Mouse (Mus musculus) neural tube, embryonic 15.5 days (tissue): ENCODE measurements around the gene Lrba. TPM values are rescaled to one million over a fixed set of nuclear protein-coding genes. Genes with fewer than 3 reads are reported as not detected.
A peak's percentile ranks its signal among the peaks of the same experiment; 100 is the strongest.

Experiments
- ATAC-seq: fragments of 200-750 bp; cut with Nextera tagmentation; 2 replicates; pipeline ENCODE4 v1.8.0; 2017; ENCODE audit warnings: mild to moderate bottlenecking, moderate TSS enrichment, moderate library complexity; ENCODE audit not compliant: low FRiP score
- H3K27ac ChIP-seq: fragments of 300-500 bp; sonication (generic); replicated peaks from 2 replicates; pipeline ENCODE4 v1.5.1; 2015; ENCODE audit warnings: mild to moderate bottlenecking, inconsistent platforms
- H3K27me3 ChIP-seq: fragments of 300-500 bp; sonication (generic); replicated peaks from 2 replicates; pipeline ENCODE4 v1.6.1; 2015; ENCODE audit warnings: inconsistent platforms
- H3K36me3 ChIP-seq: fragments of 300-500 bp; sonication (generic); 2 replicates; pipeline ENCODE4 v1.6.1; 2015; ENCODE audit warnings: inconsistent platforms
- H3K4me1 ChIP-seq: fragments of 300-500 bp; sonication (generic); 2 replicates; pipeline ENCODE4 v1.6.1; 2015; ENCODE audit warnings: inconsistent platforms
- H3K4me2 ChIP-seq: fragments of 300-500 bp; sonication (generic); 2 replicates; pipeline ENCODE4 v1.6.1; 2015; ENCODE audit warnings: inconsistent platforms, mild to moderate bottlenecking, moderate library complexity
- H3K4me3 ChIP-seq: fragments of 300-500 bp; sonication (generic); replicated peaks from 2 replicates; pipeline ENCODE4 v1.5.1; 2015; ENCODE audit warnings: mild to moderate bottlenecking, inconsistent platforms
- H3K9ac ChIP-seq: fragments of 300-500 bp; sonication (generic); replicated peaks from 2 replicates; pipeline ENCODE4 v1.6.1; 2015; ENCODE audit warnings: mild to moderate bottlenecking, inconsistent platforms
- H3K9me3 ChIP-seq: fragments of 300-500 bp; sonication (generic); replicated peaks from 2 replicates; pipeline ENCODE4 v1.6.1; 2016; ENCODE audit warnings: inconsistent platforms
- whole genome bisulfite sequencing: fragments of 180-500 bp; shearing (Covaris S2); methylation state at CpG from one replicate; pipeline ENCODE4 v1.1.7; 2015; ENCODE audit warnings: mixed read lengths; 5-methylcytosine and 5-hydroxymethylcytosine counted together
- polyA plus RNA-seq: library from polyadenylated mRNA; unstranded; fragments of >200 nt; fragmentation: Nextera tagmentation; extraction: Ambion mirVana; gene quantifications from 2 replicates; pipeline ENCODE4 v1.2.1, GENCODE M21; 2015

Lrba gene
- polyA plus RNA-seq, 1 experiment from 2014 or later: 5.7 TPM

DNA sequence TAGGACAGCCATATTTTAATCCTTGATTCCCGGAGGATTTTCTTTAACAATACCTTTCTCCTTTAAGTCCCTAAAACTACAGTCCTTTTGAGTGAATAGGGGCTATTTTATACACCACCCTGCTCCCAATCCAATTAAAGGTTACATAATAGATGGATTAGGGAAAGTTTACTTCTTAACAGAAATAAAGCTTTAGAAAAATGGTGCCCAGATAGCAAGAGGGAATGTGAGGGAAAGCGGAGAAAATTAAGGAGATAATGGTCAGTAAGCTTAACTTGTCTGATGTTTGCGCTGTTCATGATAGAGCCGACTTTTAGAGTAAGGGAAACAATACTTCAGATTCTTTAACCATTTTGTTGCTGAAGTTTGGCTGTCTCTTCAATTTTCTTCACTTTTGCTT lies 347.0 kb downstream of the Lrba start:
- no peaks in the 10 kb centered on the region for H3K27me3 ChIP-seq
- H3K9ac ChIP-seq: no peak overlapping the region
- H3K4me2 ChIP-seq: no peak overlapping the region
- ATAC-seq: no peak
- no peak overlapping the region for H3K27ac ChIP-seq
- H3K36me3 ChIP-seq: no peaks in the 10 kb centered on the region
- no peak overlapping the region for H3K4me3 ChIP-seq
- H3K9me3 ChIP-seq: no peaks in the 10 kb centered on the region
- no peaks in the 10 kb centered on the region for H3K4me1 ChIP-seq
- 51% methylated on average over 4 of the region's 4 CpGs for WGBS

DNA sequence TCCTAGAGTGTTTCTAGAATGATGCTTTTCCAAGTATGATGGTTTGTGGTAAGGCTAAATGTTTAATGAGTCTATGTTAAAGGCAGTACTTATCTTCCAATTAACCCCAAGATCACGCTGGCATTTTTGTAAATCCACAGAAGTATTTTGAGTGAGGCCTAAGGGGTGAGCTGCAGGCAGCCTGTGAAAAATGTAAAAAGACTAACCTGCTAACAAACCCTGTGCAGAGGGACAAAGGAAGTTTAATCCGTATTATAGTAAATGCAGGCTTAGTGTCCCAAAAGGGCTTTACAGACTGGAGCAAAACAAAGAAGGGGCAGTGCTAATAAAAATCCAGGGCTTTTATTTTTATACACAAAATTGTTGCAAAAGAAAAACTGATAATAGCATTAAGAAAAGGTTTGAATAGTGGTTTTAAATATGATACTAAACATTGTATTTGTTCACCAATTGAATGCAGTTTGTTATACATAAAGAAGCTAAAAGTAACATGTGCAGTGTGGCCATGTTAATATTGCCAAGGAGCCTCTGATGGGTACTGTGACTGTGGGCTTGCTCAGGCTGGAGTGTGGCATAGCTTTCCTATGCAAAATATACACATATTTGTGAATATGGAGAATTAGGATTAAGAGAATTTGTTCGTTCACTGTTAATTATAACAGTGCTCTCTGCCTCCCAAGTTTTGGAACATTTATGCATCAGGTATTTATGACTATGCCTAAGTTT lies 348.2 kb downstream of the Lrba start:
- 45% methylated on average over 3 of the region's 3 CpGs for WGBS
- H3K27me3 ChIP-seq: no peaks in the 10 kb centered on the region

DNA sequence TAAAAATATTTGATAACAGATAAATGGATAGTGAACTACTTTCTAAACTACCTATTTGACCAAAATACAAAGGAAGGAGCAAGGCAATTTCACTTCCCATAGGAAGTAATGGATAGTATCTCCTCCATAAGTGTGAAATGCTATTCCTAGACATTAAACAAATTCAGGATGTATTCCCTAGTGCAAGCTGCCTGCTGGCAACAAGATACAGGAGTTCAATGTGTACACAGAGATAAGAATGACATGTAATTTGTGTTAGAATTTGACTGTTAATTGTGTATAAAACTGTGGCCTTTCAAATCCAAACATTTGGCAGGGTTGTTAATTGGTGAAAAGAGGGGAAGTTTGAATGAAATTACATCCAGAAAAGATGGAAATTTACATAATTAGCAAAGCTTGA lies 350.8 kb downstream of the Lrba start:
- Histone ChIP-seq H3K27ac (no peak overlapping the region), H3K27me3 (no peaks in the 10 kb centered on the region), H3K4me3 (no peak overlapping the region), H3K9ac (no peak overlapping the region), H3K4me2 (no peak overlapping the region), H3K4me1 (no peaks in the 10 kb centered on the region), H3K36me3 (no peaks in the 10 kb centered on the region), H3K9me3 (no peaks in the 10 kb centered on the region)
- no peak for ATAC-seq

More for the DNA sequence above, 348.2 kb downstream of the Lrba start:
- no peak for ATAC-seq
- Histone ChIP-seq H3K4me2 (no peak overlapping the region), H3K27ac (no peak overlapping the region), H3K4me3 (no peak overlapping the region), H3K4me1 (no peaks in the 10 kb centered on the region), H3K9me3 (no peaks in the 10 kb centered on the region), H3K9ac (no peak overlapping the region), H3K36me3 (no peaks in the 10 kb centered on the region)

DNA sequence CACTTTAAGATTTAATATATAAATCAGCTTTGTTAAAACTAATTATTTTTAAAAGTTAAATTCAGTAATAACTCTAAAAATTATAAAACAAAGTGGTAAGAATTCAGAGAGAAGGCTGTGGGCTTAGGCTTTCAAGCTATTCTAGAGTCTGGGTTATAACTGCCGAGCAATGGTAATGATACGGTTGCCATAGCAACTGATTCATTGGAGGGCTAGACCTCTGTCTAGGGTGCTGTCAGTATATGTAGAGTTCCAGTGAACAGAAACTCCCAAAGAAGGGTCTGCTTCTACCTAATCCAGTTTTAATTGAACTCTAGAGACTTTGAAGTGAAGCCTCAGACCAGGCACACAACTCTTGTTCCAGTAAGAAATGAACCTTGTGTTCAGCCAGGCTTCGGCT lies 377.8 kb downstream of the Lrba start:
- no peaks in the 10 kb centered on the region for H3K27me3 ChIP-seq
- 53% methylated on average over 3 of the region's 3 CpGs for WGBS
- H3K9me3 ChIP-seq: no peaks in the 10 kb centered on the region
- no peak overlapping the region for H3K4me3 ChIP-seq
- no peaks in the 10 kb centered on the region for H3K36me3 ChIP-seq
- H3K4me1 ChIP-seq: no peaks in the 10 kb centered on the region
- no peak for ATAC-seq
- H3K9ac ChIP-seq: no peak overlapping the region
- no peak overlapping the region for H3K27ac ChIP-seq
- no peak overlapping the region for H3K4me2 ChIP-seq

DNA sequence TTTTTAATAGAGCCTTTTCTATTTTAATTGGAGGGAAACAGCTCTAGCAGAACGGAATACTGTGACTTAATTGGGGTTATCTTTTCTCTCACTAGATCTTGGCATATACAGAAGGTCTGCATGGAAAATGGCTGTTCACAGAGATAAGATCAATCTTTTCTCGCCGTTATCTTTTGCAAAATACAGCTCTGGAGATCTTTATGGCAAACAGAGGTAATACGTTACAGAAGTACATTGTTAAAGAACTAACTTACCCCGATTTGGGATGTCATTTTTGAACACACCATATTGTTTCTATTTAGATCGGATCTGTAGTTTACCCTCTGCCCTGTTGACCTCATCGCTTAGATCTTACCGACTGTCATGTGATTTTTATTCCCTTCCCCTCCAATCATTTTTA lies 381.3 kb downstream of the Lrba start:
- 82% methylated on average over 8 of the region's 8 CpGs for WGBS
- Histone ChIP-seq H3K4me2 (no peak overlapping the region), H3K9me3 (no peaks in the 10 kb centered on the region), H3K36me3 (no peaks in the 10 kb centered on the region), H3K9ac (no peak overlapping the region), H3K4me3 (no peak overlapping the region), H3K27me3 (no peaks in the 10 kb centered on the region), H3K27ac (no peak overlapping the region), H3K4me1 (no peaks in the 10 kb centered on the region)
- ATAC-seq: no peak

DNA sequence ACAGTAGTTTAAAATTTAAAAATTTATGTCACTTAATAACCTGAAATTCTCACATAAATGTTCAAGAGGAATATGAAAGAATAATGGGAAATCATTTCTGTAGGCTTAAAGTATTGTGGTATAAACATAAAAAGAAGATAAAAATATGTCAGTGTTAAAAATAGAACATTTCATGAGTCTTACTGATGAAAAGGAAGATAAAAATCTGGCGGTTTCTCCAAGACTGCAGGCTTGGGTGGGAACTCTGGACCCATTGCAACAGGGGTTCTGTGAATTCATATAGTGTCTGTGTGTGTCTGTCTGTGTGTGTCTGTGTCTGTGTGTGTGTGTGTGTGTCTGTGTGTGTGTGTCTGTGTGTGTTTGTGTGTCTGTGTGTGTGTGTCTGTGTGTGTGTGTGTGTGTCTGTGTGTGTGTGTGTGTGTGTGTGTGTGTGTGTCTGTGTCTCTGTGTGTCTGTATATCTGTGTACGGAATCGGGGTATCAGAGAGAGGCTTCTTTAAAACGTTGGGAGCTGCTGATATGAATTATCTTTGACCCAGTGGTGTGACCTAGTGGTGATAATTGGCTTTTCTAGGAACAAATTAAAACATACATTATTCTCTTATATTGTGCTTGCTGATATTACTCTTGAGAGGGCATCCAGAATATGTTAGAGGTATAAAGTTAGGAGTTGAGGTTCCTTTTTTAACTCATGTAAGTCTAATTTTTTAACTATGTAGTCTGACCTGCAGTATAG lies 402.7 kb downstream of the Lrba start:
- no peaks in the 10 kb centered on the region for H3K36me3 ChIP-seq
- H3K27ac ChIP-seq: no peak overlapping the region
- no peak overlapping the region for H3K4me2 ChIP-seq
- H3K9me3 ChIP-seq: no peaks in the 10 kb centered on the region
- no peak overlapping the region for H3K9ac ChIP-seq
- WGBS: 70% methylated on average over 4 of the region's 4 CpGs
- H3K27me3 ChIP-seq: no peaks in the 10 kb centered on the region
- H3K4me1 ChIP-seq: no peaks in the 10 kb centered on the region
- ATAC-seq: no peak
- H3K4me3 ChIP-seq: no peak overlapping the region

DNA sequence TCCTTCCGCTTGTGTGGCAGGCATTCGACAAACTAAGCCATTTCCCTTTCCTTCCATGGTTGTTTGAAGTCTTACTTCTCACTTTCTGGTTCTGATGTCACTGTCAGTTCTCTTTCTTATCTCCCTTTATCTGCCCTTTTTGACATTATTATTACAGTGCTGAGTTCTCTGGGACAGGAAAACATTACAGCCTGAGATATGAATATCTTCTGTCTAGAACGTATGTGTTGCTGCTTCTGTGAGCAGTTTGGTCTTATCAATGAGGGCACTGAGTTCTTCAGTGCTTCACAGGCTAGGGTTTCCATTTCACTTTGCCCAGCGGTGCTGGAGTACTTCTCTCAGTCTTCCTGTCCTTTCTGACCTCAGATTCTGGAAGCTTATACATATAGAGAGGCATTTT lies 404.9 kb downstream of the Lrba start:
- ATAC-seq: no peak
- H3K36me3 ChIP-seq: no peaks in the 10 kb centered on the region
- no peak overlapping the region for H3K4me3 ChIP-seq
- no peak overlapping the region for H3K4me2 ChIP-seq
- 91% methylated on average over 4 of the region's 4 CpGs for WGBS
- H3K4me1 ChIP-seq: no peaks in the 10 kb centered on the region
- no peak overlapping the region for H3K27ac ChIP-seq
- no peaks in the 10 kb centered on the region for H3K27me3 ChIP-seq
- H3K9ac ChIP-seq: no peak overlapping the region
- no peaks in the 10 kb centered on the region for H3K9me3 ChIP-seq

DNA sequence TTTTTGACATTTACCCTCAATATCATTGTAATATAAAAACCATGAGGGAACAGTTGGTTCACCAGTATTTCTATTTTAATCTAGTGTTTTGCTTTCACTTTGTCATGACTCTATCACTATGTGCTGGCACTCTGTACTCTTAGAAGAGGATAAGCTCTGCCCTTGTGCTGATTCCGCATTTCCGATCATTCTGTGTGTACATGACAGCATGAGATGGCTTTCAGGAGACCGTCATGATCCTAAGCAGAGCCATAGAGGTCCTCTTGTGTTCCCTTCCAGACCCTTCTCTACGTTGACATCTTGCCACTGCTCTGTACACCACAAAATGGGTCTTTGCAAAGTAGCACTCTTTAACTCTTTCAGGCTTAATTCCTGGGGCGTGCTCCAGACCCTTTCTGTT lies 411.0 kb downstream of the Lrba start:
- Histone ChIP-seq H3K27me3 (no peaks in the 10 kb centered on the region), H3K9ac (no peak overlapping the region), H3K4me3 (no peak overlapping the region), H3K9me3 (no peaks in the 10 kb centered on the region), H3K36me3 (no peaks in the 10 kb centered on the region), H3K4me2 (no peak overlapping the region), H3K4me1 (peaks cover 8% of the 10 kb centered on the region; the same call in 1 of the 2 replicates), H3K27ac (no peak overlapping the region)
- ATAC-seq: no peak
- 79% methylated on average over 5 of the region's 5 CpGs for WGBS

DNA sequence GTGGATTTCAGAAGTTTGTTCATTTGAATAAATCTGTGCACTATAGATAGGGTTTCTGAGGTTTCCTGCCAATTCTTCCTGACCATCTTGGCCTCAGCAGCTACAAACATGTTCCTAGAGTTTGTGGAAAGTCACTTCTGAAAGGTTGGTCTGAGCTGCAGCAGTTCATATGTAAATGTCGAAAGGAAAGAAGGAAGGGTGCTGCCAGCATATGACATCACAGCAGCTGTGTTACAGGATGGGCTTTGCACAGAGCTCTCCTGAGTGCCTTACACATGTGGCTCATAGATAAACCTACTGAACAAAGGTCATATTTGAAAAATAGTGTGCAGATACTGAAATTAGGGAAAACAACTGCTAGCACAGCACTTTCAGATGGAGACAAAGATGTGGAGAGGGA lies 411.5 kb downstream of the Lrba start:
- Histone ChIP-seq H3K9me3 (no peaks in the 10 kb centered on the region), H3K4me1 (peaks cover 8% of the 10 kb centered on the region; the same call in 1 of the 2 replicates), H3K4me2 (no peak overlapping the region), H3K27ac (no peak overlapping the region), H3K9ac (no peak overlapping the region), H3K36me3 (no peaks in the 10 kb centered on the region), H3K4me3 (no peak overlapping the region), H3K27me3 (no peaks in the 10 kb centered on the region)
- ATAC-seq: no peak
- WGBS: 47% methylated on average over 1 of the region's 1 CpGs

DNA sequence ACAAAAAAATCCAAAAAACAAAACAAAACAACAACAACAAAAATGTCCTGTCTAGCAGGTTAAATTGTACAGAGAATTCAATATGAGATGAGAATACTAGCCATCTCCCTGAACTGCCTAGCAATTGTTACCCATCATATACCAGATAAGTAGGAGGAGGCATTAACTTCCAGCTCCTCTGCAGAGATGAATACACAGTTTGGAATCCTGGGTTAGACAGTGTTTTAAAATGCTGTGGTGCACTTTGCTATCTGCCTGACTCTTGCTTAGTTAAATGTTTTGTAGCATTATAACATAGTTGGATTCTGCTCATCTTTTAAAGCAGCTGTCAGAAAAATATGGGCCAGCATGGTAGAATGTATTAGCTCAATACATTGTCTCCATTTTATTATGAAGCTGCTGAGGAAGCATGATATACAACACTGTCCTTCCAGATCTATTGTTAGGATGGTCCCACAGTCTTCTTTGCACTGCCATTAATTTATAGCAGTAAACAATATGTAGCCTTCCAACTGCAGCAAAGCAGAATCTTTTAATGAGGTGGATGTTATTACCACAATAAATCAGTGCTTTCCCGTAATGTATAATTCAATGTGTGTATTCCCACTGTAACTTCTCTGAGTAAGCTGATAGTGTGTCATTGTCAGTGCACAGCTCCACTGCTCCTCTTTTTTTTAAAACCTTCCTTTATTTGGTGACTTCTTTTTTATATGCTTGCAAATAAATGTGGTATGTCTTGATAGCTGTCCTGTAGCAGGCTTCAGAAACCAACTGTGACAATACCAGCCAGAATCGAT lies 414.3 kb downstream of the Lrba start:
- no peak overlapping the region for H3K4me2 ChIP-seq
- H3K9ac ChIP-seq: no peak overlapping the region
- peak; percentile 88 for ATAC-seq
- no peaks in the 10 kb centered on the region for H3K27me3 ChIP-seq
- H3K4me1 ChIP-seq: peaks cover 8% of the 10 kb centered on the region; the same call in 1 of the 2 replicates
- WGBS: 31% methylated on average over 2 of the region's 2 CpGs
- H3K9me3 ChIP-seq: no peaks in the 10 kb centered on the region
- H3K27ac ChIP-seq: peak overlapping the region; percentile 66
- no peaks in the 10 kb centered on the region for H3K36me3 ChIP-seq
- no peak overlapping the region for H3K4me3 ChIP-seq

DNA sequence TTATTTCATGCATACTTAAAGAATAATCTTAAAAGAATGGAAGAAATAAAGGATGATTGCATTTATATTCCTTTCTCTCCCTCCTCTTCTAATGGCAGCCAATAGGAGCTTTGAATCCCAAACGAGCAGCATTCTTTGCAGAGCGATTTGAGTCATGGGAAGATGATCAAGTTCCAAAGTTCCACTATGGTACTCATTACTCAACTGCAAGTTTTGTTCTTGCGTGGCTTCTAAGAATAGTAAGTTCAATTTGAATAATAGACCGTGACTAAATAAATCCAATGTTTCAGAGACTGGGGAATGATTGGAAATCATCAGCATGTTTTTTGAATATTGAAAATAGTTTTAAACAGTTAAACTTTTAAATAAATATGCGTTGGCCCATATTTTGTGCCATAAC lies 416.9 kb downstream of the Lrba start:
- ATAC-seq: no peak
- 78% methylated on average over 5 of the region's 5 CpGs for WGBS
- no peak overlapping the region for H3K4me2 ChIP-seq
- H3K36me3 ChIP-seq: no peaks in the 10 kb centered on the region
- no peak overlapping the region for H3K9ac ChIP-seq
- no peak overlapping the region for H3K27ac ChIP-seq
- H3K9me3 ChIP-seq: no peaks in the 10 kb centered on the region
- H3K4me1 ChIP-seq: peaks cover 8% of the 10 kb centered on the region; the same call in 1 of the 2 replicates
- H3K27me3 ChIP-seq: no peaks in the 10 kb centered on the region
- no peak overlapping the region for H3K4me3 ChIP-seq

DNA sequence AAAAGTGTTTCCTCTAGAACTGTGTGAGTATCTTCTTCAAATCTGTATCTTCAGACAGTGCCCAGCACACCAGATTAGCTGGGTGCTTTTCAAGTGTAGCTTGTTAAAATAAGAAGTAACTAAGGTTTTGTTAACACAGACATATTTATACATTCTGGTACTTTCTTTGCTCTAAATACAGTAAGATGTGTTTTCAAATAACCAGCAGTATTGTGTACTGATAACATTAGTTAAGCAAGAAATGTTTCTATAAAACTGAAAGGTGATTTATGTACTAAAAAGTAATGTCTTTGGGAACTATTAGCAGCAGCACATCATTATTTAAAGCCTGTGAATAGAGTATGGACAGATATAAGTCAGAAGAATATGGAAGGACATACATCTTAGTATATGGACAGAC lies 417.3 kb downstream of the Lrba start:
- Histone ChIP-seq H3K4me3 (no peak overlapping the region), H3K9ac (no peak overlapping the region), H3K36me3 (no peaks in the 10 kb centered on the region), H3K27me3 (no peaks in the 10 kb centered on the region), H3K9me3 (no peaks in the 10 kb centered on the region), H3K27ac (no peak overlapping the region), H3K4me1 (peaks cover 8% of the 10 kb centered on the region; the same call in 1 of the 2 replicates), H3K4me2 (no peak overlapping the region)
- no peak for ATAC-seq
